Mouse (Mus musculus) G1E (cell line): ENCODE data around the gene Clns1a.

Experiments
- CTCF ChIP-seq: IDR thresholded peaks from 2 replicates; pipeline ENCODE4 v1.5.1; 2012; ENCODE audit warnings: low read depth, low read length, inconsistent platforms, mixed read lengths
- GATA2 ChIP-seq: IDR thresholded peaks from 2 replicates; pipeline ENCODE4 v1.6.1; 2012; ENCODE audit warnings: low read depth, low read length, inconsistent platforms, borderline replicate concordance
- TAL1 ChIP-seq: conservative IDR thresholded peaks from 2 replicates; pipeline ENCODE4 v1.6.1; 2012; ENCODE audit warnings: low read depth, low read length, inconsistent platforms, mixed read lengths

DNA sequence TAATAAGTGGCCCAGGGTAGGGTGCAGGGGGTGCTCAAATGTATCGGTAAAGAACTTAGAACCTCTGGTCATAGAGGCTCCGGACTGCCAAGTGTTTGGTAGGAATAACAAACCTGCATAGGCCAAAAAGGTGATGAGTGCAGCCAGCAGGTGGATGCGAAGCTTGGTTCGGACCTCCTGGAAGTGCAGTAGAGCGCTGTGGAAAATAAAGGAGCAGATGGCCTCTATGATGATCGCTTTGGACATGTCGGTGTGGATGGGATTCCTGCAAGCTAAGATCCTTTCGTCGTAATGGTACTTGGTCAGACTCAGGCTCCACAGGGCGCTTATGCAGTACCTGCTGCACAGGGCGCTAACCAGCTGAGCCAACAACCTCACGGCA lies 40.8 kb downstream of the Clns1a start:
- TF ChIP-seq TAL1 (no peak), CTCF (no peak), GATA2 (no peak)
